Mouse (Mus musculus): Measurements from ENCODE around the gene Patl1. TPM values are rescaled to one million over a fixed set of nuclear protein-coding genes. Genes with fewer than 3 reads are reported as not detected.

Patl1 gene
- polyA plus RNA-seq, 1 experiment from 2014 or later: 22.9 TPM

Small RNAs within 50 kb of the gene (microRNA-seq; reads per million reads assigned to microRNA genes)
- 7.5 reads per million, percentile 44 among the genes with 10 or more reads in this experiment for gene Mir6994 (ENCODE audit: borderline number of aligned reads)

Other genes with a start within 250 kb of the Patl1 start
- gene Oosp1, start 221.2 kb upstream of the Patl1 start, polyA plus RNA-seq (2014; fragmentation: Nextera tagmentation; extraction: Ambion mirVana): not detected in 2 replicates
- not detected in 2 replicates for gene Oosp3, start 215.3 kb upstream of the Patl1 start, polyA plus RNA-seq (2014; fragmentation: Nextera tagmentation; extraction: Ambion mirVana)
- not detected in 2 replicates for gene Gif, start 164.8 kb upstream of the Patl1 start, polyA plus RNA-seq (2014; fragmentation: Nextera tagmentation; extraction: Ambion mirVana)
- 78.5 and 82.0 TPM in 2 replicates for gene Mrpl16, start 142.0 kb upstream of the Patl1 start, polyA plus RNA-seq (2014; fragmentation: Nextera tagmentation; extraction: Ambion mirVana)
- gene Stx3, start 93.0 kb upstream of the Patl1 start, polyA plus RNA-seq (2014; fragmentation: Nextera tagmentation; extraction: Ambion mirVana): 8.3 and 9.9 TPM in 2 replicates
- gene Olfr1417, start 73.2 kb upstream of the Patl1 start, polyA plus RNA-seq (2014; fragmentation: Nextera tagmentation; extraction: Ambion mirVana): 0.15 TPM in 1 of 2 replicates, not detected in the other
- gene Olfr1418, start 51.3 kb upstream of the Patl1 start, polyA plus RNA-seq (2014; fragmentation: Nextera tagmentation; extraction: Ambion mirVana): not detected in 2 replicates
- gene Olfr1419, start 37.3 kb upstream of the Patl1 start, polyA plus RNA-seq (2014; fragmentation: Nextera tagmentation; extraction: Ambion mirVana): not detected in 2 replicates
- 0.29 TPM in 1 of 2 replicates, not detected in the other for gene Olfr1420, start 25.8 kb upstream of the Patl1 start, polyA plus RNA-seq (2014; fragmentation: Nextera tagmentation; extraction: Ambion mirVana)
- 8.6 and 11.8 TPM in 2 replicates for gene Osbp, start 53.5 kb downstream of the Patl1 start, polyA plus RNA-seq (2014; fragmentation: Nextera tagmentation; extraction: Ambion mirVana)
- gene Olfr1423, start 128.9 kb downstream of the Patl1 start, polyA plus RNA-seq (2014; fragmentation: Nextera tagmentation; extraction: Ambion mirVana): not detected in 2 replicates
- gene Olfr1424, start 150.3 kb downstream of the Patl1 start, polyA plus RNA-seq (2014; fragmentation: Nextera tagmentation; extraction: Ambion mirVana): not detected in 2 replicates
- not detected in 2 replicates for gene Olfr1425, start 165.3 kb downstream of the Patl1 start, polyA plus RNA-seq (2014; fragmentation: Nextera tagmentation; extraction: Ambion mirVana)
- gene Olfr1426, start 179.6 kb downstream of the Patl1 start, polyA plus RNA-seq (2014; fragmentation: Nextera tagmentation; extraction: Ambion mirVana): not detected in 2 replicates
- not detected in 2 replicates for gene Olfr1427, start 190.9 kb downstream of the Patl1 start, polyA plus RNA-seq (2014; fragmentation: Nextera tagmentation; extraction: Ambion mirVana)
- gene Olfr1428, start 203.5 kb downstream of the Patl1 start, polyA plus RNA-seq (2014; fragmentation: Nextera tagmentation; extraction: Ambion mirVana): not detected in 2 replicates
- gene Olfr76, start 210.8 kb downstream of the Patl1 start, polyA plus RNA-seq (2014; fragmentation: Nextera tagmentation; extraction: Ambion mirVana): not detected in 2 replicates

All from heart, embryonic 11.5 days (tissue).